Mouse (Mus musculus): ENCODE measurements around the gene Rarg. TPM values are rescaled to one million over a fixed set of nuclear protein-coding genes. Genes with fewer than 3 reads are reported as not detected.

The Rarg gene
- polyA plus RNA-seq (2012; ENCODE audit: insufficient read depth, insufficient read length, missing spikeins): 29.8 and 30.4 TPM in 2 replicates

DNA sequence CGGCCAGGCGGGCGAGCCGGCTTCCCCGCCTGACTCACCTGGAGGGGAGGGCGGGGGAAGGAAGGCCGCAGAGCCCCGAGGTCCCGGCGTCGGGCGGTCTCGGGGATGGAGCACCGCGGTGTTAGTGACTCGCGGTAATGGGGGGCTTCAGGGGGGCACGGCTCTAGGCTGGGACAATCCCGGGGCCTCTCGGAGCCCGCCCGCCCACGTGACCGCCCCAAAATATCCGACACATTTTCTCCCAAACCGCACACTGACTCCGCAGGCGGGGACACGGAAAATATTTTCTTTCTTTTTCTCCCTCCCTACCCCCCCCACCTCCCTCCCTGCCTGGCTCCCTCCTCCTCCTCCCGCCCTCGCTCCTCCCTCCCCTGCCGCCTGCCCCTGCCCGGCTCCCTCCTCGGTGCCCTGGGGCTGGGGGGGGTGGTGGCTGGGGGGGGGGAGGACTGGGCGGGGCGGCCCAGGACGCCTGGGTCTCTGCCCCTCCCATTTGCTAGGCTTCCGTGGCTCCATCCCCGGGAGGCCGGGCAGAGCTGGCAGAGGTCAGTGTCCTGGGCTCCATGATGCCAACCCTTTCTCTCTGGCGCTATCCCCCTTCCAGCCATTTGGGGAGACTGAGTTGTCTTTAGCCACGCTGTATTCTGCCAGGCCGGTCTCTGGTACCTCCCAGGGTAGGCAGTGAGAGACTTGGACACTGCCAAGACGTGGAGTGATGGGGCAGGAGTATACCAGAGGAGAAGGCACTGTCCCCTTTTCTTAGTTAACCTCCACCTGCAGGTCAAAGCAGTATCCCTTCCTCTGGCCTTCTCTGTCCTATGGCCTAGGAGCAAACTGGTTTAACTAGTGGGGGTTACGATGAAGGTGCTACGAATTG, at the start of gene Rarg:
TSS of gene Rarg (minus strand) at position 316 of the 874 bp plus-strand sequence.
- Histone ChIP-seq H3K4me3 (ENCODE audit: insufficient read depth, low read length) (peak within 1 kb of the TSS; percentile 54), H3K4me1 (ENCODE audit: control insufficient read depth, insufficient read depth, low read length) (0 out of 2 replicates have a peak, but pooled peaks cover 4% of the 10 kb centered on the region), H3K27ac (ENCODE audit: insufficient read depth, low read depth, low read length) (no peak within 1 kb of the TSS)
- TF ChIP-seq CTCF (IDR thresholded peaks at IDR 0.05; ENCODE audit: low read depth, low read length): no peak
- no peak for TF ChIP-seq POLR2A (IDR thresholded peaks at IDR 0.05; ENCODE audit: borderline replicate concordance, low read depth, low read length)

GRCm38 (mm10) chr15:102302542-102302941, 45.2 kb upstream of the Rarg start:
- H3K27ac ChIP-seq (ENCODE audit: insufficient read depth, low read depth, low read length): no peak overlapping the region
- TF ChIP-seq CTCF (IDR thresholded peaks at IDR 0.05; ENCODE audit: low read depth, low read length) (no peak), POLR2A (IDR thresholded peaks at IDR 0.05; ENCODE audit: borderline replicate concordance, low read depth, low read length) (no peak)
- no peak overlapping the region for H3K4me3 ChIP-seq (ENCODE audit: insufficient read depth, low read length)
- no peaks in the 10 kb centered on the region; the same call in 1 of the 2 replicates for H3K4me1 ChIP-seq (ENCODE audit: control insufficient read depth, insufficient read depth, low read length)

DNA sequence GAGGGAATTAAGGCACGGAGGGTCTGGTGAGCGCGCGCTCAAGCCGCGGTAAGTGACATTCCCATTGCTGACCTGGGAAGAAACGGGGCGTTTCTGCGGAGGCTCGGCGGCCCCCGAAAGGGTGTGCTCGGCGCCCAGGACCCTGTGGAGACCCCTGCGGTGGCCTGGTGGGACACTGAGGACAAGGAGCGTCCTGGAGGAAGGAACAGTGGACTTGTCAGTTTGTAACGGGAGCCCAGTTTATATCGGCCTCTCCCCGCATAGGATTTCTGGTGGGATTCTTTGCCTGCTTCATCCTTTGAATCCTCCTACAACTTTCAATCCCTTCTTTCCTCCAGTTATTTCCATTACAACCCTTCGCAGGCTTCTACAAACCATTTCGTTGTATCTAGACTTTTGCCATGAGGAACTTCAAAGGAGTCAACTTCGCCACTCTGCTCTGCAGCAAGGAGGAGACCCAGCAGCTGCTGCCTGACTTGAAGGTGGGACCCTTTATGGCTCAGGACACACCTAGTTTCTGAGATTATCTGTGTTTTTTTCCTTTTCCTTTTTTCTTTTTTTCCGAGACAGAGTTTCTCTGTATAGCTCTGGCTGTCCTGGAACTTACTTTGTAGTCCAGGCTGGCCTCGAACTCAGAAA, 39.2 kb upstream of the Rarg start:
- no peak overlapping the region for H3K27ac ChIP-seq (ENCODE audit: insufficient read depth, low read depth, low read length)
- H3K4me1 ChIP-seq (ENCODE audit: control insufficient read depth, insufficient read depth, low read length): peaks cover 3% of the 10 kb centered on the region
- peak overlapping the region; percentile 85 for H3K4me3 ChIP-seq (ENCODE audit: insufficient read depth, low read length)
- 0 out of 2 replicates have a peak, but pooled peaks have one; percentile 61 for TF ChIP-seq POLR2A (IDR thresholded peaks at IDR 0.05; ENCODE audit: borderline replicate concordance, low read depth, low read length)
- no peak for TF ChIP-seq CTCF (IDR thresholded peaks at IDR 0.05; ENCODE audit: low read depth, low read length)

GRCm38 (mm10) chr15:102295633-102296367, 38.5 kb upstream of the Rarg start, which contains the start of gene Espl1:
TSS of gene Espl1 (plus strand) at chr15:102296266.
- Histone ChIP-seq H3K4me3 (ENCODE audit: insufficient read depth, low read length) (peak within 1 kb of the TSS; percentile 85), H3K4me1 (ENCODE audit: control insufficient read depth, insufficient read depth, low read length) (peaks cover 3% of the 10 kb centered on the region), H3K27ac (ENCODE audit: insufficient read depth, low read depth, low read length) (no peak within 1 kb of the TSS)
- TF ChIP-seq CTCF (IDR thresholded peaks at IDR 0.05; ENCODE audit: low read depth, low read length) (no peak), POLR2A (IDR thresholded peaks at IDR 0.05; ENCODE audit: borderline replicate concordance, low read depth, low read length) (no peak)

DNA sequence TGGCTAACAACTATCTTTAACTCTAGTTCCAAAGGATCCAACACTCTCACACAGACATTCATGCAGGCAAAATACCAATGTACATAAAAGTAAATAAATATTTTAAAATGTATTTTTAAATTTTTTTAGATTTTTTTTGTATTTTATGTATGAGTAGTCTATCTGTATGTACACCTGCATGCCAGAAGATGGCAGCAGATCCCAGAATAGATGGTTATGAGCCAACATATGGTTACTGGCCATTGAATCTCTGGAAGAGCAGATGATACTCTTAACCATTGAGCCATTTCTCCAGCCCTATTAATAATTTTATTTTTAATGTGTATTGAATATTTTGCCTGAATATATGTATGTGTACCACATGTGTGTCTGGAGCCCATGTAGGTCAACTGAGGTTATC, 30.1 kb upstream of the Rarg start:
- peaks cover 18% of the 10 kb centered on the region for H3K4me1 ChIP-seq (ENCODE audit: control insufficient read depth, insufficient read depth, low read length)
- no peak overlapping the region for H3K27ac ChIP-seq (ENCODE audit: insufficient read depth, low read depth, low read length)
- TF ChIP-seq POLR2A (IDR thresholded peaks at IDR 0.05; ENCODE audit: borderline replicate concordance, low read depth, low read length) (no peak), CTCF (IDR thresholded peaks at IDR 0.05; ENCODE audit: low read depth, low read length) (no peak)
- no peak overlapping the region for H3K4me3 ChIP-seq (ENCODE audit: insufficient read depth, low read length)

GRCm38 (mm10) chr15:102283648-102284047, 26.3 kb upstream of the Rarg start:
- peaks cover 39% of the 10 kb centered on the region for H3K4me1 ChIP-seq (ENCODE audit: control insufficient read depth, insufficient read depth, low read length)
- no peak for TF ChIP-seq CTCF (IDR thresholded peaks at IDR 0.05; ENCODE audit: low read depth, low read length)
- TF ChIP-seq POLR2A (IDR thresholded peaks at IDR 0.05; ENCODE audit: borderline replicate concordance, low read depth, low read length): no peak
- H3K27ac ChIP-seq (ENCODE audit: insufficient read depth, low read depth, low read length): peak overlapping the region; percentile 74; the same call in 1 of the 2 replicates
- H3K4me3 ChIP-seq (ENCODE audit: insufficient read depth, low read length): no peak overlapping the region

DNA sequence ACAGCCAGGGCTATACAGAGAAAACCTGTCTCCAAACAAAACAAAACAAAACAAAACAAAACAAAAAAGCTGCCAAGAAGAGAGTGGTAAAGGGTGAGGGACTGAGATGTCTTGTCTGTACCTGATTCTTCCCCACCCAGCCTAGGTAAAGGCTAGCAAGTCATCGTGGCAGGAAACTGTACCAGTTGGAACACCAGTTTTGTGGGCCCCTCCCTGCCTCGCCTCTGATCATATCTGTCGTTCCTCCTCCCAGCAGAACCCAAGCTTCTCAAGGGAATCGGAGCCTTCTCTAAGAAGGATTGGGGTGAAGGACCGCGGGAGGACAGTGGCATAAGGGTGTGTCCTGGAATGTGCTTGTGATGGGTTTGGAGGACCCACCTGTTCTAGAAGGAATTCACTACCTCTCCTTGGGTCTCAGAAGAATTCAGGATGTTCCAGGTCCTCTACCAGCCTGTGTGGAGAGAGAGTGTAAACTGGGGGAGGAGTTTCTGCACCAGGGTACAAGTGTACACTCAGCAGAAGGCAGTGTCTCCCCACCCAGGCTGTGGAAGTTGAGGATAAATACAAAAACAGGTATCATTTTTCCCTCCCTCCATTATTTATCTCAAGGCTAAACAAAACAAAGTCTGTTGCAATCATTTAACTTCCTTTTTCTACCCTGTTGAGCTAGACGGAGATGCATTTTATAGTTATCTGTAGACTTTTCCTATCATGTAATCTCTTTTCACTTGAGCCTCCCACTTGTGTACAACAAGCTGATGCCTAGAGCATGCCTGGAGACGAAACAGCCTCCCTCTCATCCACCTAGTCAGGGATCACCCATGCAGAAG, 25.4 kb upstream of the Rarg start:
- no peak overlapping the region for H3K4me3 ChIP-seq (ENCODE audit: insufficient read depth, low read length)

GRCm38 (mm10) chr15:102280623-102281022, 23.3 kb upstream of the Rarg start:
- no peak overlapping the region for H3K27ac ChIP-seq (ENCODE audit: insufficient read depth, low read depth, low read length)
- H3K4me1 ChIP-seq (ENCODE audit: control insufficient read depth, insufficient read depth, low read length): peaks cover 40% of the 10 kb centered on the region
- H3K4me3 ChIP-seq (ENCODE audit: insufficient read depth, low read length): peak overlapping the region; percentile 97
- TF ChIP-seq POLR2A (IDR thresholded peaks at IDR 0.05; ENCODE audit: borderline replicate concordance, low read depth, low read length) (no peak), CTCF (IDR thresholded peaks at IDR 0.05; ENCODE audit: low read depth, low read length) (no peak)

More for the DNA sequence above, 25.4 kb upstream of the Rarg start:
- TF ChIP-seq POLR2A (IDR thresholded peaks at IDR 0.05; ENCODE audit: borderline replicate concordance, low read depth, low read length) (no peak), CTCF (IDR thresholded peaks at IDR 0.05; ENCODE audit: low read depth, low read length) (no peak)
- Histone ChIP-seq H3K27ac (ENCODE audit: insufficient read depth, low read depth, low read length) (peak overlapping the region; percentile 74), H3K4me1 (ENCODE audit: control insufficient read depth, insufficient read depth, low read length) (peaks cover 40% of the 10 kb centered on the region)

All from bone marrow macrophage, adult 2 months (primary cell).